12 mouse cellular contexts compared by ENCODE assay signal in the genomic region with DNA sequence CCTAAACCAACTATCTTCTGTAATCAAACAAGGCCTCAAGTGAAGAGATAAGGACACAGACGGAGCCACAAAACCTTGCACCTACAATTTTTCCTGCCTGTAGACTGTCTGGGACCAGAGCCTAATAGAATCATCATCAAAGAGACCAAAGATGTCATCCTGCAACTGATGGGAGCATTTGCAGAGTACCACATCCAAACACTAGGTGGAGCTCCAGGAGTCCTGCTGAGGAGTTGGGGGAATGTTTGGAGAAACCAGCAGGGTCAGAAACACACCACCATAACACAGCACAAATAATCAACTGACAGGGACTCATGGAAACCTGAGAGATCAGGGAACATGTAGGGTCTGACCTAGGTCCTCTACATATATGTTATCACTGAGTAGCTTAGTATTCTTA.
A peak's percentile ranks its signal among the peaks of the same experiment; 100 is the strongest.
DNase-seq lines count a peak whose midpoint lies in the region; ATAC-seq and TF ChIP-seq lines count a peak whose summit lies in the region.
"Had no signal": no experiment of that assay in that cellular context is flagged by ENCODE, and none has a peak within 500 bp of the region (broad histone marks: within the 10 kb centered on the region; RNA-seq: fewer than 3 reads in every experiment).

No protein-coding gene starts in this region.

- no peak overlapping the region for H3K4me2 ChIP-seq in intestine, postnatal 0 days (replicated peaks; ENCODE audit: low read depth)
- no peak overlapping the region for H3K4me2 ChIP-seq in intestine, embryonic 15.5 days (replicated peaks)
- H3K4me2 ChIP-seq: hindbrain, embryonic 12.5 days; liver, embryonic 15.5 days; neural tube, embryonic 13.5 days had no signal

- WGBS in intestine, postnatal 0 days: 19% methylated on average over 1 of the region's 1 CpGs
- WGBS in intestine, embryonic 15.5 days: 16% methylated on average over 1 of the region's 1 CpGs

- no peak overlapping the region for H3K27ac ChIP-seq in intestine, postnatal 0 days (ENCODE audit: low read depth, low read length)
- no peak overlapping the region for H3K27ac ChIP-seq in intestine, embryonic 15.5 days
- H3K27ac ChIP-seq: hindbrain, embryonic 12.5 days; liver, embryonic 15.5 days; neural tube, embryonic 13.5 days had no signal

- H3K36me3 ChIP-seq in intestine, postnatal 0 days (ENCODE audit: control insufficient read depth, insufficient read depth): no peaks in the 10 kb centered on the region
- no peaks in the 10 kb centered on the region for H3K36me3 ChIP-seq in intestine, embryonic 15.5 days
- H3K36me3 ChIP-seq: hindbrain, embryonic 12.5 days; liver, embryonic 15.5 days; neural tube, embryonic 13.5 days had no signal

- no peaks in the 10 kb centered on the region for H3K4me1 ChIP-seq in intestine, postnatal 0 days (replicated peaks; ENCODE audit: control insufficient read depth, insufficient read depth, low read length)
- no peaks in the 10 kb centered on the region for H3K4me1 ChIP-seq in intestine, embryonic 15.5 days (replicated peaks)
- H3K4me1 ChIP-seq: hindbrain, embryonic 12.5 days; liver, embryonic 15.5 days; neural tube, embryonic 13.5 days had no signal

- DNase-seq in right cerebral cortex, postnatal 25 days: peak; percentile 2
- no peak for DNase-seq in right cerebral cortex, postnatal 14 days
- DNase-seq in cerebellum, postnatal 25 days: peak; percentile 12 to 37
- no peak for DNase-seq in spleen, postnatal 4 days (ENCODE audit: low spot score in 2 of 2)
- no peak for DNase-seq in gastrocnemius, postnatal 36 days
- DNase-seq: thymus, postnatal 4 days had no signal

- ATAC-seq in intestine, postnatal 0 days: no peak
- ATAC-seq in intestine, embryonic 15.5 days: no peak

- H3K9ac ChIP-seq in intestine, postnatal 0 days (ENCODE audit: low read depth, low read length): no peak overlapping the region
- no peak overlapping the region for H3K9ac ChIP-seq in intestine, embryonic 15.5 days
- H3K9ac ChIP-seq: hindbrain, embryonic 12.5 days; liver, embryonic 15.5 days; neural tube, embryonic 13.5 days had no signal

- intact Hi-C loops in gastrocnemius, postnatal 36 days (cut with DNase I): no loop called here

- H3K27me3 ChIP-seq in intestine, postnatal 0 days (replicated peaks; ENCODE audit: control insufficient read depth, insufficient read depth, low read length): no peaks in the 10 kb centered on the region
- no peaks in the 10 kb centered on the region for H3K27me3 ChIP-seq in intestine, embryonic 15.5 days (replicated peaks)
- H3K27me3 ChIP-seq: hindbrain, embryonic 12.5 days; liver, embryonic 15.5 days; neural tube, embryonic 13.5 days had no signal

- no peaks in the 10 kb centered on the region for H3K9me3 ChIP-seq in intestine, postnatal 0 days (ENCODE audit: control insufficient read depth)
- H3K9me3 ChIP-seq in intestine, embryonic 15.5 days: no peaks in the 10 kb centered on the region
- H3K9me3 ChIP-seq: hindbrain, embryonic 12.5 days; liver, embryonic 15.5 days; neural tube, embryonic 13.5 days had no signal

- TF ChIP-seq CTCF in intestine, postnatal 0 days (IDR thresholded peaks at IDR 0.05; ENCODE audit: low read depth): peak; percentile 71

- H3K4me3 ChIP-seq in intestine, postnatal 0 days (ENCODE audit: low read depth, low read length): no peak overlapping the region
- no peak overlapping the region for H3K4me3 ChIP-seq in intestine, embryonic 15.5 days (replicated peaks)
- H3K4me3 ChIP-seq: erythroblast, embryonic 14.5 days; hindbrain, embryonic 12.5 days; liver, embryonic 15.5 days; neural tube, embryonic 13.5 days had no signal

Comparison
In these comparisons a context has a peak if more than half of its experiments do, and no peak if none do; other contexts are left out.
1. DNase-seq: peak in right cerebral cortex, postnatal 25 days (single experiment) and cerebellum, postnatal 25 days (2 of 2); none in right cerebral cortex, postnatal 14 days (single experiment), spleen, postnatal 4 days (0 of 2) and gastrocnemius, postnatal 36 days (0 of 2).